Mouse (Mus musculus) thymus, postnatal 0 days (tissue): ENCODE data around the gene Rel. TPM values are rescaled to one million over a fixed set of nuclear protein-coding genes. Genes with fewer than 3 reads are reported as not detected.
A peak's percentile ranks its signal among the peaks of the same experiment; 100 is the strongest.

Experiments
- DNase-seq: peaks from one replicate; pipeline ENCODE4 v3.0.0-alpha.2; 2015; ENCODE audit warnings: low spot score
- polyA plus RNA-seq: library from polyadenylated mRNA; unstranded; fragments of >200 nt; fragmentation: Nextera tagmentation; extraction: Ambion mirVana; gene quantifications from 2 replicates; pipeline ENCODE4 v1.2.1, GENCODE M21; 2015

Gene Rel
- polyA plus RNA-seq, 1 experiment from 2014 or later: 3.2 TPM

GRCm38 (mm10) chr11:23744352-23744751, 26.4 kb downstream of the Rel start:
- DNase-seq: no peak

GRCm38 (mm10) chr11:23741386-23741785, 29.4 kb downstream of the Rel start:
- no peak for DNase-seq

GRCm38 (mm10) chr11:23740895-23741294, 29.9 kb downstream of the Rel start:
- no peak for DNase-seq

GRCm38 (mm10) chr11:23735820-23736470, 34.8 kb downstream of the Rel start:
- no peak for DNase-seq

- DNase-seq: no peak
Measured at GRCm38 (mm10) chr11:23734749-23735286, 36.0 kb downstream of the Rel start.

- no peak for DNase-seq
Measured at GRCm38 (mm10) chr11:23732840-23733239, 37.9 kb downstream of the Rel start.

GRCm38 (mm10) chr11:23730120-23730519, 40.6 kb downstream of the Rel start:
- DNase-seq: no peak

GRCm38 (mm10) chr11:23728186-23728585, 42.6 kb downstream of the Rel start:
- no peak for DNase-seq

- no peak for DNase-seq
Measured at GRCm38 (mm10) chr11:23726441-23726840, 44.3 kb downstream of the Rel start.

GRCm38 (mm10) chr11:23725850-23726249, 44.9 kb downstream of the Rel start:
- no peak for DNase-seq

GRCm38 (mm10) chr11:23722326-23722725, 48.4 kb downstream of the Rel start:
- no peak for DNase-seq

GRCm38 (mm10) chr11:23719825-23720224, 50.9 kb downstream of the Rel start:
- DNase-seq: no peak

GRCm38 (mm10) chr11:23718856-23719255, 51.9 kb downstream of the Rel start:
- no peak for DNase-seq

- DNase-seq: no peak
Measured at GRCm38 (mm10) chr11:23712299-23712698, 58.5 kb downstream of the Rel start.

- no peak for DNase-seq
Measured at GRCm38 (mm10) chr11:23704604-23705294, 66.0 kb downstream of the Rel start.

GRCm38 (mm10) chr11:23701831-23702230, 68.9 kb downstream of the Rel start:
- DNase-seq: no peak

GRCm38 (mm10) chr11:23699414-23700095, 71.2 kb downstream of the Rel start:
- peak; percentile 17 for DNase-seq

- no peak for DNase-seq
Measured at GRCm38 (mm10) chr11:23698526-23698925, 72.2 kb downstream of the Rel start.

GRCm38 (mm10) chr11:23695847-23696246, 74.9 kb downstream of the Rel start:
- no peak for DNase-seq

GRCm38 (mm10) chr11:23693286-23693685, 77.5 kb downstream of the Rel start:
- no peak for DNase-seq

- DNase-seq: no peak
Measured at GRCm38 (mm10) chr11:23688060-23688459, 82.7 kb downstream of the Rel start.
